Mouse (Mus musculus) hematopoietic stem cell, adult 5-6 weeks (primary cell): ENCODE data around the gene Kif26b. TPM values are rescaled to one million over a fixed set of nuclear protein-coding genes. Genes with fewer than 3 reads are reported as not detected.
A peak's percentile ranks its signal among the peaks of the same experiment; 100 is the strongest.

ENCODE experiments used
- ATAC-seq, 2 experiments: fragments of 125-278 bp in 1 of 2; replicated peaks in 1 of 2; 2 replicates each; pipeline ENCODE4 v1.8.0; 2016 to 2017; ENCODE audit warnings: inconsistent platforms in 2 of 2, mild to moderate bottlenecking in 2 of 2, moderate number of reproducible peaks in 2 of 2, low read depth in 1 of 2, moderate TSS enrichment in 1 of 2; ENCODE audit not compliant: low FRiP score in 2 of 2, poor library complexity in 2 of 2, severe bottlenecking in 2 of 2, insufficient read depth in 1 of 2, low TSS enrichment in 1 of 2
- total RNA-seq: library from RNA; stranded (forward); fragments of 172-1452, 232-1000 nt; gene quantifications from 2 replicates; pipeline ENCODE4 v1.2.3, GENCODE M21; 2017

Kif26b gene
- total RNA-seq, 1 experiment from 2014 or later: 0.25 TPM

- ATAC-seq: no peak
Observed at GRCm38 (mm10) chr1:178936457-178936856, 407.5 kb downstream of the Kif26b start.

GRCm38 (mm10) chr1:178936976-178937375 lies 408.1 kb downstream of the Kif26b start:
- no peak for ATAC-seq

- ATAC-seq: no peak
Observed at GRCm38 (mm10) chr1:178940353-178940752, 411.4 kb downstream of the Kif26b start.

- ATAC-seq: no peak
Observed at GRCm38 (mm10) chr1:178942251-178942963, 413.5 kb downstream of the Kif26b start.

- ATAC-seq: peak; percentile 91 to 94
Observed at GRCm38 (mm10) chr1:178952910-178953309, 424.0 kb downstream of the Kif26b start.

- no peak for ATAC-seq
Observed at GRCm38 (mm10) chr1:178958641-178959040, 429.7 kb downstream of the Kif26b start.

GRCm38 (mm10) chr1:178960015-178960559 lies 431.2 kb downstream of the Kif26b start:
- peak; percentile 51 to 65; a peak in 3 of 4 replicates for ATAC-seq

- ATAC-seq: no peak
Observed at GRCm38 (mm10) chr1:178961661-178962060, 432.7 kb downstream of the Kif26b start.

- ATAC-seq: no peak
Observed at GRCm38 (mm10) chr1:178972055-178972454, 443.1 kb downstream of the Kif26b start.

- ATAC-seq: no peak
Observed at GRCm38 (mm10) chr1:178978617-178979245, 449.8 kb downstream of the Kif26b start.

GRCm38 (mm10) chr1:178980185-178980584 lies 451.3 kb downstream of the Kif26b start:
- no peak for ATAC-seq

- ATAC-seq: no peak
Observed at GRCm38 (mm10) chr1:178981641-178982040, 452.7 kb downstream of the Kif26b start.

- ATAC-seq: no peak
Observed at GRCm38 (mm10) chr1:178988176-178988575, 459.3 kb downstream of the Kif26b start.

Other genes with a start within 250 kb of the Kif26b start
- 153 and 199 TPM in 2 replicates for gene Cox20, start 210.0 kb upstream of the Kif26b start, total RNA-seq
- 575 and 606 TPM in 2 replicates for gene Hnrnpu, start 191.3 kb upstream of the Kif26b start, total RNA-seq
- 5.2 and 5.8 TPM in 2 replicates for gene Efcab2, start 123.0 kb upstream of the Kif26b start, total RNA-seq